ENCODE assay signal across 33 mouse cellular contexts in genomic region chr2:17978706-17979105, GRCm38 (mm10). TPM values are rescaled to one million over a fixed set of nuclear protein-coding genes. Genes with fewer than 3 reads are reported as not detected.
"Had no signal": no experiment of that assay in that cellular context is flagged by ENCODE, and none has a peak within 500 bp of the region (broad histone marks: within the 10 kb centered on the region; RNA-seq: fewer than 3 reads in every experiment).

No protein-coding gene starts in this region.

- H3K4me2 ChIP-seq: heart, embryonic 12.5 days; hindbrain, embryonic 12.5 days; hindbrain, embryonic 14.5 days; intestine, embryonic 15.5 days; limb, embryonic 13.5 days; limb, embryonic 15.5 days; liver, embryonic 12.5 days had no signal

- DNase-seq: gastrocnemius, adult 2 months; gastrocnemius, postnatal 10 days; gastrocnemius, postnatal 25 days; heart, adult 2 months; heart, postnatal 10 days; heart, postnatal 4 days; kidney, adult 18-20 months; kidney, adult 8-10 months; kidney, postnatal 10 days; kidney, postnatal 36 days; layer of hippocampus, adult 9-11 months; layer of hippocampus, postnatal 36 days; left cerebral cortex, postnatal 4 days had no signal

- H3K36me3 ChIP-seq: heart, embryonic 10.5 days; heart, embryonic 12.5 days; hindbrain, embryonic 10.5 days; hindbrain, embryonic 12.5 days; intestine, embryonic 15.5 days; limb, embryonic 13.5 days; limb, embryonic 15.5 days; liver, embryonic 12.5 days had no signal

- H3K27me3 ChIP-seq: heart, embryonic 12.5 days; hindbrain, embryonic 12.5 days; intestine, embryonic 15.5 days; limb, embryonic 13.5 days; limb, embryonic 15.5 days; liver, embryonic 12.5 days had no signal

- ATAC-seq: hindbrain, embryonic 16.5 days; inflammation-experienced regulatory T-cells, adult 6 months; intestine, embryonic 15.5 days; intestine, postnatal 0 days; liver, embryonic 12.5 days had no signal

- H3K4me3 ChIP-seq: gastrocnemius, adult 2 months; heart, adult 2 months; heart, embryonic 10.5 days; heart, embryonic 12.5 days; hindbrain, embryonic 10.5 days; hindbrain, embryonic 12.5 days; intestine, embryonic 15.5 days; limb, embryonic 13.5 days; limb, embryonic 15.5 days; liver, embryonic 12.5 days had no signal

- H3K27ac ChIP-seq: gastrocnemius, adult 2 months; heart, adult 2 months; heart, embryonic 10.5 days; hindbrain, embryonic 10.5 days; hindbrain, embryonic 12.5 days; hindbrain, embryonic 14.5 days; intestine, embryonic 15.5 days; limb, embryonic 13.5 days; limb, embryonic 15.5 days; liver, embryonic 12.5 days; liver, embryonic 14.5 days had no signal

- H3K4me1 ChIP-seq: hindbrain, embryonic 12.5 days; intestine, embryonic 15.5 days; limb, embryonic 15.5 days; liver, embryonic 12.5 days had no signal

- H3K9me3 ChIP-seq: heart, embryonic 10.5 days; heart, embryonic 12.5 days; hindbrain, embryonic 10.5 days; hindbrain, embryonic 12.5 days; intestine, embryonic 15.5 days; limb, embryonic 15.5 days; liver, embryonic 12.5 days had no signal

- H3K9ac ChIP-seq: heart, embryonic 12.5 days; hindbrain, embryonic 12.5 days; hindbrain, embryonic 14.5 days; intestine, embryonic 15.5 days; limb, embryonic 13.5 days; limb, embryonic 15.5 days; liver, embryonic 12.5 days; liver, embryonic 14.5 days had no signal

RNA-seq across cellular contexts. Expression of gene H2al2a, which starts 18.1 kb away (rescaled TPM):
- polyA plus RNA-seq: heart, embryonic 10.5 days; heart, embryonic 12.5 days; heart, embryonic 14.5 days; heart, embryonic 16.5 days; hindbrain, embryonic 10.5 days; hindbrain, embryonic 12.5 days; hindbrain, embryonic 14.5 days; hindbrain, embryonic 16.5 days; inflammation-experienced regulatory T-cells, adult 6 months; intestine, embryonic 15.5 days; intestine, postnatal 0 days; kidney, embryonic 14.5 days; kidney, embryonic 16.5 days; large intestine, adult 2 months; limb, embryonic 11.5 days; limb, embryonic 13.5 days; limb, embryonic 15.5 days; liver, adult 2 months; liver, embryonic 12.5 days; liver, embryonic 14.5 days had no signal
